Mouse (Mus musculus) bone marrow, adult 2 months (tissue): Measurements from ENCODE around the gene Aldh3b2. TPM values are rescaled to one million over a fixed set of nuclear protein-coding genes. Genes with fewer than 3 reads are reported as not detected.

Experiments used
- H3K27ac ChIP-seq: fragments of 200-500 bp; 2 replicates; pipeline ENCODE4 v1.5.1; 2012; ENCODE audit warnings: low read depth, mild to moderate bottlenecking, control low read depth, inconsistent platforms, low read length; ENCODE audit not compliant: control insufficient read depth, poor library complexity, insufficient read depth
- H3K4me1 ChIP-seq: fragments of 200-500 bp; 2 replicates; pipeline ENCODE4 v1.6.1; 2011; ENCODE audit warnings: low read length; ENCODE audit not compliant: control insufficient read depth, insufficient read depth
- H3K4me3 ChIP-seq: fragments of 200-500 bp; replicated peaks from 2 replicates; pipeline ENCODE3; 2011; ENCODE audit warnings: mild to moderate bottlenecking, low read depth, low read length, control low read depth; ENCODE audit not compliant: control insufficient read depth
- CTCF ChIP-seq: fragments of 200-500 bp; IDR thresholded peaks from 2 replicates; pipeline ENCODE4 v1.5.1; 2011; ENCODE audit warnings: low read length, control low read depth; ENCODE audit not compliant: control insufficient read depth, insufficient read depth
- POLR2A ChIP-seq: fragments of 200-500 bp; IDR thresholded peaks from 2 replicates; pipeline ENCODE4 v1.6.1; 2011; ENCODE audit warnings: low read depth, mild to moderate bottlenecking, control low read depth, low read length, borderline replicate concordance; ENCODE audit not compliant: control insufficient read depth
- WGBS: fragments of 180-500 bp; shearing (Covaris S2); methylation state at CpG from one replicate; pipeline ENCODE4 v1.1.7; 2018; 5-methylcytosine and 5-hydroxymethylcytosine counted together
- polyA plus RNA-seq: library from polyadenylated mRNA; stranded (reverse); fragments of >200 nt; gene quantifications from 2 replicates; pipeline ENCODE4 v1.2.4, GENCODE M21; 2011; ENCODE audit warnings: low replicate concordance; ENCODE audit not compliant: missing spikeins, insufficient read depth, insufficient read length

The Aldh3b2 gene
- polyA plus RNA-seq, 1 experiment = 4.2 TPM

GRCm38 (mm10) chr19:3927989-3928388 lies 44.1 kb upstream of the Aldh3b2 start:
- WGBS = 51% methylated on average over 4 of the region's 4 CpGs
- Histone ChIP-seq H3K27ac (peak overlapping the region; percentile 5), H3K4me3 (peak overlapping the region; percentile 15), H3K4me1 (peaks cover 21% of the 10 kb centered on the region)
- TF ChIP-seq CTCF (no peak), POLR2A (no peak)

GRCm38 (mm10) chr19:3928779-3929178 lies 43.3 kb upstream of the Aldh3b2 start:
- peaks cover 20% of the 10 kb centered on the region for H3K4me1 ChIP-seq
- peak overlapping the region; percentile 82 for H3K27ac ChIP-seq
- TF ChIP-seq CTCF (no peak), POLR2A (no peak)
- H3K4me3 ChIP-seq = peak overlapping the region; percentile 66
- 36% methylated on average over 4 of the region's 4 CpGs for WGBS

- peak within 1 kb of the TSS; percentile 66 for H3K4me3 ChIP-seq
- peak within 1 kb of the TSS; percentile 82 for H3K27ac ChIP-seq
- WGBS = 3% methylated on average over 12 of the region's 12 CpGs
- peaks cover 20% of the 10 kb centered on the region for H3K4me1 ChIP-seq
- TF ChIP-seq CTCF = no peak
- TF ChIP-seq POLR2A = peak; percentile 46; the same call in 1 of the 2 replicates
Observed at GRCm38 (mm10) chr19:3929211-3929941, 42.8 kb upstream of the Aldh3b2 start, which contains the start of gene Aldh3b1. Aldh3b1 (minus strand) TSS chr19:3929808.

- 62% methylated on average over 21 of the region's 21 CpGs for WGBS
- peaks cover 18% of the 10 kb centered on the region for H3K4me1 ChIP-seq
- no peak for TF ChIP-seq CTCF
- TF ChIP-seq POLR2A = peak; percentile 58; the same call in 1 of the 2 replicates
- peak overlapping the region; percentile 82 for H3K27ac ChIP-seq
- H3K4me3 ChIP-seq = peak overlapping the region; percentile 18
Observed at GRCm38 (mm10) chr19:3930262-3931057, 41.7 kb upstream of the Aldh3b2 start.

GRCm38 (mm10) chr19:3931716-3932115 lies 40.4 kb upstream of the Aldh3b2 start:
- peak overlapping the region; percentile 82 for H3K27ac ChIP-seq
- WGBS = 36% methylated on average over 9 of the region's 9 CpGs
- peaks cover 13% of the 10 kb centered on the region for H3K4me1 ChIP-seq
- no peak overlapping the region for H3K4me3 ChIP-seq
- TF ChIP-seq CTCF (no peak), POLR2A (no peak)

- under 1% methylated on average over 42 of the region's 42 CpGs for WGBS
- TF ChIP-seq POLR2A (peak; percentile 87; the same call in 1 of the 2 replicates), CTCF (no peak)
- Histone ChIP-seq H3K4me1 (peaks cover 9% of the 10 kb centered on the region), H3K4me3 (peak within 1 kb of the TSS; percentile 86), H3K27ac (peak within 1 kb of the TSS; percentile 81)
Observed at GRCm38 (mm10) chr19:3935032-3935895, 36.9 kb upstream of the Aldh3b2 start, which contains the start of gene Unc93b1. Unc93b1 (plus strand) TSS chr19:3935186.

- 2% methylated on average over 22 of the region's 22 CpGs for WGBS
- H3K4me3 ChIP-seq = peak overlapping the region; percentile 86
- peak overlapping the region; percentile 81 for H3K27ac ChIP-seq
- TF ChIP-seq CTCF (no peak), POLR2A (peak; percentile 64; the same call in 1 of the 2 replicates)
- H3K4me1 ChIP-seq = peaks cover 8% of the 10 kb centered on the region; the same call in 1 of the 2 replicates
Observed at GRCm38 (mm10) chr19:3935896-3936850, 36.0 kb upstream of the Aldh3b2 start.
